Mouse (Mus musculus): ENCODE measurements around the gene Flt3l. TPM values are rescaled to one million over a fixed set of nuclear protein-coding genes. Genes with fewer than 3 reads are reported as not detected.
"Not testable (repeated sequence)": the region's sequence is repeated elsewhere in the genome, so short reads cannot be mapped to it uniquely, and the experiment has no call there.

Flt3l gene
- polyA plus RNA-seq, 1 experiment from 2014 or later: 2.2 TPM

GRCm38 (mm10) chr7:45160316-45160800, 24.1 kb upstream of the Flt3l start:
- no peak overlapping the region for H3K4me3 ChIP-seq (ENCODE audit: low read depth, low read length)
- 92% methylated on average over 6 of the region's 6 CpGs for WGBS
- H3K36me3 ChIP-seq (ENCODE audit: control insufficient read depth, insufficient read depth, low read length): peaks cover 13% of the 10 kb centered on the region
- H3K4me1 ChIP-seq (ENCODE audit: control insufficient read depth, insufficient read depth, low read length): peaks cover 10% of the 10 kb centered on the region
- H3K27me3 ChIP-seq (ENCODE audit: control insufficient read depth, insufficient read depth, low read depth, low read length): peaks cover 24% of the 10 kb centered on the region
- H3K9ac ChIP-seq (ENCODE audit: low read depth, low read length): no peak overlapping the region
- ATAC-seq: no peak
- H3K4me2 ChIP-seq (ENCODE audit: low read length): no peak overlapping the region
- no peak overlapping the region for H3K27ac ChIP-seq (ENCODE audit: low read length)
- no peaks in the 10 kb centered on the region for H3K9me3 ChIP-seq (replicated peaks; ENCODE audit: control insufficient read depth, low read length, poor library complexity, severe bottlenecking)

- Histone ChIP-seq H3K4me3 (ENCODE audit: low read depth, low read length) (no peak overlapping the region), H3K4me2 (ENCODE audit: low read length) (no peak overlapping the region), H3K4me1 (ENCODE audit: control insufficient read depth, insufficient read depth, low read length) (peaks cover 14% of the 10 kb centered on the region), H3K27me3 (ENCODE audit: control insufficient read depth, insufficient read depth, low read depth, low read length) (peaks cover 10% of the 10 kb centered on the region), H3K9ac (ENCODE audit: low read depth, low read length) (no peak overlapping the region), H3K9me3 (replicated peaks; ENCODE audit: control insufficient read depth, low read length, poor library complexity, severe bottlenecking) (no peaks in the 10 kb centered on the region), H3K36me3 (ENCODE audit: control insufficient read depth, insufficient read depth, low read length) (peaks cover 13% of the 10 kb centered on the region), H3K27ac (ENCODE audit: low read length) (no peak overlapping the region)
- WGBS: 96% methylated on average over 6 of the region's 6 CpGs
- ATAC-seq: no peak
These were observed 22.8 kb upstream of the Flt3l start for GRCm38 (mm10) chr7:45158991-45159390.

- Histone ChIP-seq H3K4me3 (ENCODE audit: low read depth, low read length) (no peak overlapping the region), H3K9ac (ENCODE audit: low read depth, low read length) (no peak overlapping the region), H3K27ac (ENCODE audit: low read length) (no peak overlapping the region), H3K27me3 (ENCODE audit: control insufficient read depth, insufficient read depth, low read depth, low read length) (no peaks in the 10 kb centered on the region), H3K9me3 (replicated peaks; ENCODE audit: control insufficient read depth, low read length, poor library complexity, severe bottlenecking) (no peaks in the 10 kb centered on the region), H3K4me2 (ENCODE audit: low read length) (no peak overlapping the region), H3K36me3 (ENCODE audit: control insufficient read depth, insufficient read depth, low read length) (peaks cover 13% of the 10 kb centered on the region), H3K4me1 (ENCODE audit: control insufficient read depth, insufficient read depth, low read length) (peaks cover 15% of the 10 kb centered on the region)
- no peak for ATAC-seq
- WGBS: 91% methylated on average over 14 of the region's 14 CpGs
These were observed 21.2 kb upstream of the Flt3l start for GRCm38 (mm10) chr7:45157459-45157858.

GRCm38 (mm10) chr7:45156206-45156605, 20.0 kb upstream of the Flt3l start:
- WGBS: 97% methylated on average over 15 of the region's 15 CpGs
- H3K27me3 ChIP-seq (ENCODE audit: control insufficient read depth, insufficient read depth, low read depth, low read length): no peaks in the 10 kb centered on the region
- ATAC-seq: no peak
- H3K4me1 ChIP-seq (ENCODE audit: control insufficient read depth, insufficient read depth, low read length): peaks cover 13% of the 10 kb centered on the region
- no peak overlapping the region for H3K9ac ChIP-seq (ENCODE audit: low read depth, low read length)
- H3K4me3 ChIP-seq (ENCODE audit: low read depth, low read length): no peak overlapping the region
- no peaks in the 10 kb centered on the region for H3K9me3 ChIP-seq (replicated peaks; ENCODE audit: control insufficient read depth, low read length, poor library complexity, severe bottlenecking)
- H3K4me2 ChIP-seq (ENCODE audit: low read length): no peak overlapping the region
- H3K36me3 ChIP-seq (ENCODE audit: control insufficient read depth, insufficient read depth, low read length): peaks cover 13% of the 10 kb centered on the region
- no peak overlapping the region for H3K27ac ChIP-seq (ENCODE audit: low read length)

GRCm38 (mm10) chr7:45155590-45155989, 19.4 kb upstream of the Flt3l start:
- H3K4me2 ChIP-seq (ENCODE audit: low read length): peak overlapping the region; percentile 57; the same call in 1 of the 2 replicates
- no peaks in the 10 kb centered on the region for H3K9me3 ChIP-seq (replicated peaks; ENCODE audit: control insufficient read depth, low read length, poor library complexity, severe bottlenecking)
- no peak overlapping the region for H3K27ac ChIP-seq (ENCODE audit: low read length)
- peaks cover 13% of the 10 kb centered on the region for H3K36me3 ChIP-seq (ENCODE audit: control insufficient read depth, insufficient read depth, low read length)
- H3K4me3 ChIP-seq (ENCODE audit: low read depth, low read length): no peak overlapping the region
- ATAC-seq: no peak
- no peak overlapping the region for H3K9ac ChIP-seq (ENCODE audit: low read depth, low read length)
- 81% methylated on average over 9 of the region's 9 CpGs for WGBS
- H3K4me1 ChIP-seq (ENCODE audit: control insufficient read depth, insufficient read depth, low read length): peaks cover 13% of the 10 kb centered on the region
- no peaks in the 10 kb centered on the region for H3K27me3 ChIP-seq (ENCODE audit: control insufficient read depth, insufficient read depth, low read depth, low read length)

- Histone ChIP-seq H3K9ac (ENCODE audit: low read depth, low read length) (peak overlapping the region; percentile 33; the same call in 1 of the 2 replicates), H3K36me3 (ENCODE audit: control insufficient read depth, insufficient read depth, low read length) (peaks cover 9% of the 10 kb centered on the region), H3K4me2 (ENCODE audit: low read length) (peak overlapping the region; percentile 57), H3K27me3 (ENCODE audit: control insufficient read depth, insufficient read depth, low read depth, low read length) (no peaks in the 10 kb centered on the region), H3K27ac (ENCODE audit: low read length) (peak overlapping the region; percentile 97), H3K4me3 (ENCODE audit: low read depth, low read length) (peak overlapping the region; percentile 70), H3K9me3 (replicated peaks; ENCODE audit: control insufficient read depth, low read length, poor library complexity, severe bottlenecking) (no peaks in the 10 kb centered on the region), H3K4me1 (ENCODE audit: control insufficient read depth, insufficient read depth, low read length) (peaks cover 13% of the 10 kb centered on the region)
- WGBS: 78% methylated on average over 12 of the region's 12 CpGs
- 0 out of 2 replicates have a peak, but pooled peaks have one; percentile 9 for ATAC-seq
These were observed 18.8 kb upstream of the Flt3l start for GRCm38 (mm10) chr7:45154993-45155514.

- H3K27ac ChIP-seq (ENCODE audit: low read length): peak within 1 kb of the TSS; percentile 97
- peaks cover 13% of the 10 kb centered on the region for H3K4me1 ChIP-seq (ENCODE audit: control insufficient read depth, insufficient read depth, low read length)
- H3K9me3 ChIP-seq (replicated peaks; ENCODE audit: control insufficient read depth, low read length, poor library complexity, severe bottlenecking): no peaks in the 10 kb centered on the region
- H3K9ac ChIP-seq (ENCODE audit: low read depth, low read length): peak within 1 kb of the TSS; percentile 90
- no peaks in the 10 kb centered on the region for H3K27me3 ChIP-seq (ENCODE audit: control insufficient read depth, insufficient read depth, low read depth, low read length)
- peak within 1 kb of the TSS; percentile 66 for H3K4me2 ChIP-seq (ENCODE audit: low read length)
- H3K4me3 ChIP-seq (ENCODE audit: low read depth, low read length): peak within 1 kb of the TSS; percentile 70
- 4% methylated on average over 69 of the region's 69 CpGs for WGBS
- peak; percentile 96 for ATAC-seq
- H3K36me3 ChIP-seq (ENCODE audit: control insufficient read depth, insufficient read depth, low read length): peaks cover 9% of the 10 kb centered on the region
These were observed 18.1 kb upstream of the Flt3l start, which contains the start of the genes Pih1d1 and Aldh16a1 for GRCm38 (mm10) chr7:45154096-45154992. Gene Pih1d1, plus strand, starts transcription at chr7:45154303. Gene Aldh16a1, minus strand, starts transcription at chr7:45154584.

GRCm38 (mm10) chr7:45153586-45153985, 17.4 kb upstream of the Flt3l start:
- peaks cover 5% of the 10 kb centered on the region for H3K36me3 ChIP-seq (ENCODE audit: control insufficient read depth, insufficient read depth, low read length)
- H3K4me2 ChIP-seq (ENCODE audit: low read length): peak overlapping the region; percentile 66
- H3K27ac ChIP-seq (ENCODE audit: low read length): peak overlapping the region; percentile 97
- peak; percentile 19; the same call in 1 of the 2 replicates for ATAC-seq
- H3K4me1 ChIP-seq (ENCODE audit: control insufficient read depth, insufficient read depth, low read length): peaks cover 13% of the 10 kb centered on the region
- peak overlapping the region; percentile 90 for H3K9ac ChIP-seq (ENCODE audit: low read depth, low read length)
- no peaks in the 10 kb centered on the region for H3K27me3 ChIP-seq (ENCODE audit: control insufficient read depth, insufficient read depth, low read depth, low read length)
- H3K9me3 ChIP-seq (replicated peaks; ENCODE audit: control insufficient read depth, low read length, poor library complexity, severe bottlenecking): no peaks in the 10 kb centered on the region
- 2% methylated on average over 5 of the region's 5 CpGs for WGBS
- H3K4me3 ChIP-seq (ENCODE audit: low read depth, low read length): peak overlapping the region; percentile 70

GRCm38 (mm10) chr7:45153052-45153451, 16.8 kb upstream of the Flt3l start:
- H3K27me3 ChIP-seq (ENCODE audit: control insufficient read depth, insufficient read depth, low read depth, low read length); H3K36me3 ChIP-seq (ENCODE audit: control insufficient read depth, insufficient read depth, low read length); H3K4me3 ChIP-seq (ENCODE audit: low read depth, low read length); H3K4me2 ChIP-seq (ENCODE audit: low read length); H3K9ac ChIP-seq (ENCODE audit: low read depth, low read length); H3K27ac ChIP-seq (ENCODE audit: low read length); H3K9me3 ChIP-seq (replicated peaks; ENCODE audit: control insufficient read depth, low read length, poor library complexity, severe bottlenecking); ATAC-seq: not testable (repeated sequence)
- peaks cover 13% of the 10 kb centered on the region for H3K4me1 ChIP-seq (ENCODE audit: control insufficient read depth, insufficient read depth, low read length)
- WGBS: 93% methylated on average over 2 of the region's 2 CpGs

Measured in midbrain, embryonic 16.5 days (tissue).